Mouse (Mus musculus) cerebellum, adult 11-12 months (tissue): ENCODE measurements around the gene Zfp423.

ENCODE experiments used
- DNase-seq: peaks from one replicate; pipeline ENCODE4 v3.0.0; 2022

The Zfp423 gene

GRCm38 (mm10) chr8:87959320-87959920, at the start of gene Zfp423:
Gene Zfp423 (minus strand): TSS chr8:87959595.
- peak; percentile 59 for DNase-seq

- no peak for DNase-seq
Measured at GRCm38 (mm10) chr8:88006811-88007210, 47.4 kb upstream of the Zfp423 start.

GRCm38 (mm10) chr8:87984778-87985177, 25.4 kb upstream of the Zfp423 start:
- no peak for DNase-seq

GRCm38 (mm10) chr8:87984032-87984431, 24.6 kb upstream of the Zfp423 start:
- no peak for DNase-seq

GRCm38 (mm10) chr8:87982936-87983335, 23.5 kb upstream of the Zfp423 start:
- no peak for DNase-seq

GRCm38 (mm10) chr8:87975466-87975809, 16.0 kb upstream of the Zfp423 start:
- no peak for DNase-seq

GRCm38 (mm10) chr8:87974759-87975465, 15.5 kb upstream of the Zfp423 start:
- DNase-seq, result no peak

- no peak for DNase-seq
Measured at GRCm38 (mm10) chr8:87974122-87974758, 14.8 kb upstream of the Zfp423 start.

GRCm38 (mm10) chr8:87967866-87968620, 8.6 kb upstream of the Zfp423 start:
- no peak for DNase-seq

GRCm38 (mm10) chr8:87967057-87967820, 7.8 kb upstream of the Zfp423 start:
- no peak for DNase-seq

GRCm38 (mm10) chr8:87962514-87963225, 3.3 kb upstream of the Zfp423 start:
- DNase-seq, result peak; percentile 29

- DNase-seq, result peak; percentile 92
Measured at GRCm38 (mm10) chr8:87961680-87962513, 2.5 kb upstream of the Zfp423 start.

- DNase-seq, result peak; percentile 66
Measured at GRCm38 (mm10) chr8:87961108-87961507, 1.7 kb upstream of the Zfp423 start.

GRCm38 (mm10) chr8:87960061-87960749, 810 bp upstream of the Zfp423 start:
- peak; percentile 85 for DNase-seq

- peak; percentile 80 for DNase-seq
Measured at GRCm38 (mm10) chr8:87958451-87959319, 710 bp downstream of the Zfp423 start.

GRCm38 (mm10) chr8:87957871-87958450, 1.4 kb downstream of the Zfp423 start:
- DNase-seq, result peak; percentile 65

GRCm38 (mm10) chr8:87956001-87956400, 3.4 kb downstream of the Zfp423 start:
- DNase-seq, result peak; percentile 33

GRCm38 (mm10) chr8:87953473-87953872, 5.9 kb downstream of the Zfp423 start:
- DNase-seq, result no peak

GRCm38 (mm10) chr8:87952298-87952697, 7.1 kb downstream of the Zfp423 start:
- DNase-seq, result no peak
